Mouse (Mus musculus) forebrain, embryonic 11.5 days (tissue): Measurements from ENCODE around the gene Ptchd1. TPM values are rescaled to one million over a fixed set of nuclear protein-coding genes. Genes with fewer than 3 reads are reported as not detected.

ENCODE experiments used
- ATAC-seq: fragments of 200-750 bp; cut with Nextera tagmentation; replicated peaks from 2 replicates; pipeline ENCODE4 v1.8.0; 2017; ENCODE audit warnings: moderate TSS enrichment; ENCODE audit not compliant: low FRiP score
- DNase-seq: peaks from one replicate; pipeline ENCODE4 v3.0.0-alpha.2; 2017; ENCODE audit warnings: low spot score
- H3K27ac ChIP-seq: fragments of 300-500 bp; sonication (generic); 2 replicates; pipeline ENCODE4 v1.5.1; 2014; ENCODE audit warnings: low read depth, low read length
- H3K27me3 ChIP-seq: fragments of 300-500 bp; sonication (generic); 2 replicates; pipeline ENCODE4 v1.6.1; 2014; ENCODE audit warnings: mild to moderate bottlenecking, low read length, mixed read lengths; ENCODE audit not compliant: control insufficient read depth, insufficient read depth
- H3K36me3 ChIP-seq: fragments of 300-500 bp; sonication (generic); 2 replicates; pipeline ENCODE4 v1.6.1; 2014; ENCODE audit warnings: mild to moderate bottlenecking, low read length, moderate library complexity, mixed read lengths; ENCODE audit not compliant: control insufficient read depth, insufficient read depth
- H3K4me1 ChIP-seq: fragments of 300-500 bp; sonication (generic); replicated peaks from 2 replicates; pipeline ENCODE4 v1.6.1; 2014; ENCODE audit warnings: low read length, mixed read lengths; ENCODE audit not compliant: control insufficient read depth, insufficient read depth
- H3K4me2 ChIP-seq: fragments of 300-500 bp; sonication (generic); 2 replicates; pipeline ENCODE4 v1.6.1; 2014; ENCODE audit warnings: low read depth, mild to moderate bottlenecking, low read length, moderate library complexity, mixed read lengths; ENCODE audit not compliant: severe bottlenecking
- H3K4me3 ChIP-seq: fragments of 300-500 bp; sonication (generic); 2 replicates; pipeline ENCODE4 v1.5.1; 2014; ENCODE audit warnings: low read depth, low read length
- H3K9ac ChIP-seq: fragments of 300-500 bp; sonication (generic); 2 replicates; pipeline ENCODE4 v1.6.1; 2014; ENCODE audit warnings: low read length
- H3K9me3 ChIP-seq: fragments of 300-500 bp; sonication (generic); 2 replicates; pipeline ENCODE4 v1.6.1; 2016; ENCODE audit warnings: low read length, mixed read lengths; ENCODE audit not compliant: control insufficient read depth
- WGBS: fragments of 180-500 bp; shearing (Covaris S2); extraction: QIAGEN DNeasy Blood & Tissue Kit; methylation state at CpG from one replicate; pipeline ENCODE4 v1.1.7; 2014; 5-methylcytosine and 5-hydroxymethylcytosine counted together
- polyA plus RNA-seq: library from polyadenylated mRNA; unstranded; fragments of >200 nt; fragmentation: Nextera tagmentation; extraction: Ambion mirVana; gene quantifications from 2 replicates; pipeline ENCODE4 v1.2.1, GENCODE M21; 2014

The Ptchd1 gene
- polyA plus RNA-seq, 1 experiment from 2014 or later: 0.55 TPM

DNA sequence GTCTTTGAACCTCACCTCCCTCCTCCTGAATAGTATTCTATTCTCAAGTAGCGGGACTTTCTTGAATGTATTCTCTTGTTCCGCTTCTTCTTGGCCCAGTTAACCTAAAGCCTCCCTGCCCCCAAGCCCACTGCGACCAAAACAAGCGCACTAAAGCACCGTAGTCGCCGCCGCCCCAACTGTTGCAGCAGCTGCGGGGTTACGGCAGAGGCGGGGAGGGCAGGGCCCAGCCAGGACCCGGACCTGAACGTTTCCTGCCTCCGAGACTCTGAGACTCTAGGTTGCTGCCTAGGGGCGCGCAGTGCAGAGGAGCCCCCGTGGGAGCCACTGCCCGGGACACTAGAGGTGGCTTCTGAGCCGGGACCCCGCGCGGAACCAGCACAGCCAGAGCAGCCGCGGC, 1.1 kb downstream of the Ptchd1 start:
- peak overlapping the region; percentile 83 for H3K4me2 ChIP-seq
- 19% methylated on average over 24 of the region's 24 CpGs for WGBS
- DNase-seq (peak; percentile 55), ATAC-seq (0 out of 2 replicates have a peak, but pooled peaks have one; percentile 2)
- peaks cover 23% of the 10 kb centered on the region for H3K27me3 ChIP-seq
- H3K9ac ChIP-seq: peak overlapping the region; percentile 10; the same call in 1 of the 2 replicates
- no peak overlapping the region for H3K27ac ChIP-seq
- peak overlapping the region; percentile 44 for H3K4me3 ChIP-seq
- no peaks in the 10 kb centered on the region for H3K4me1 ChIP-seq
- H3K9me3 ChIP-seq: no peaks in the 10 kb centered on the region
- H3K36me3 ChIP-seq: no peaks in the 10 kb centered on the region

DNA sequence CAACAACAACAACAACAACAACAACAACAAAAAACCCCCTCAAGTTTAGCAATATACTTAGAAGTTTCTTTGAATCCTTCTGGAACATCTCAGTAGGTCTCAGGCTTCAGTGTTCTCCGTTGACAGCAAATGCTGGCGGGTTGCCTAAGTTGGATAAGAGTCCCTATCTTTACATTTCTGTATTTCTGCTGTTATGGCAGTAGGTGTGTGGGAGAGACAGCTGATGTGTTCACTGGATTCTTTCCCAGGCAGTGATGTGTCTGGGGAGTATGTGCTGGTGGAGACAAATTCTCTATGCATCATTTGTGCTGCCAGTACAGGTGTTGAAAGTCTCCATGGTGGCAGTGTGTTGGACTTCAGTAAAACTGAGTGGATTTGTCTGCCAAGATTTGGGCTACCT, 22.4 kb downstream of the Ptchd1 start:
- no peak for DNase-seq
- WGBS: 79% methylated on average over 2 of the region's 2 CpGs
- no peaks in the 10 kb centered on the region for H3K4me1 ChIP-seq
- no peaks in the 10 kb centered on the region for H3K27me3 ChIP-seq
- no peak overlapping the region for H3K27ac ChIP-seq
- no peak for ATAC-seq
- H3K4me3 ChIP-seq: no peak overlapping the region
- H3K4me2 ChIP-seq: no peak overlapping the region
- no peaks in the 10 kb centered on the region for H3K9me3 ChIP-seq
- no peak overlapping the region for H3K9ac ChIP-seq
- no peaks in the 10 kb centered on the region for H3K36me3 ChIP-seq

DNA sequence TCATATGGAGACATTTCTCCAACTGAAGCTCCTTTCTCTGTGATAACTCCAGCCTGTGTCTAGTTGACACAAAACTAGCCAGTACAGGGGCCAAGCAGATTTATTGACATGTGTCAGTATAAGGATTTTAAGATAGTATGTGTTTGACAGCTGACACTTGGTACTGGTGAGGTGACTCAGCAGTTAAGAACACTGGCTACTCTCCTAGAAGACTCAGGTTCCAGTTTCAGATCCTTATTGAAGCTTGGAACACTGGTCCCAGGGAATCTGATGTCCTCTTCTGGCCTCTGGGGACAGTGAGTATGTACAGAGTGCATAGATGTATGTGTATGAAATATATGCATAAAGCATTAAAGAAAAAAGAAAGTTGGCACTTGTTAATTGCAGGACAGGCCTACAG, 27.2 kb downstream of the Ptchd1 start:
- no peaks in the 10 kb centered on the region for H3K4me1 ChIP-seq
- ATAC-seq: no peak
- H3K4me3 ChIP-seq: no peak overlapping the region

DNA sequence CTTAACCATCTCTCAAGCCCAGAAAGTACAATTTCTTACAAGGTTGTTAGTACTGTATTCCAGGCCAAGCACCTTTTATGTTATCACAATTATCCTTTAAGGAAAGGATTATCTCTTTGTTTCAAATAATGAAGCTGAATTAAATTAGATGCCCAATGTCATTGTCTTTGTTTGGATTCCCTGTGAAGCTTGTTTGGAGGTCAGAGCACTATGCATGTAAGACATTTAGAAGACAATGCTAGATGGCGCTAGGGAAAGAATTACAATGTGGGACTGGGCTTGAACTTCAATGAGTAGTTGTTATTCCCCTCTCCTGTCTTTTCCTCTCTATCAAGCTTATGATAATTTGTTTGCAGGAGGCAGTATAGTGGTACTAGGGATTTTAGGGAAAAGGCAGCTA, 28.9 kb downstream of the Ptchd1 start:
- no peak for ATAC-seq

More for the DNA sequence above, 27.2 kb downstream of the Ptchd1 start:
- no peaks in the 10 kb centered on the region for H3K9me3 ChIP-seq
- no peak for DNase-seq
- H3K4me2 ChIP-seq: no peak overlapping the region
- H3K27ac ChIP-seq: no peak overlapping the region
- no peak overlapping the region for H3K9ac ChIP-seq
- no peaks in the 10 kb centered on the region for H3K36me3 ChIP-seq
- H3K27me3 ChIP-seq: no peaks in the 10 kb centered on the region

DNA sequence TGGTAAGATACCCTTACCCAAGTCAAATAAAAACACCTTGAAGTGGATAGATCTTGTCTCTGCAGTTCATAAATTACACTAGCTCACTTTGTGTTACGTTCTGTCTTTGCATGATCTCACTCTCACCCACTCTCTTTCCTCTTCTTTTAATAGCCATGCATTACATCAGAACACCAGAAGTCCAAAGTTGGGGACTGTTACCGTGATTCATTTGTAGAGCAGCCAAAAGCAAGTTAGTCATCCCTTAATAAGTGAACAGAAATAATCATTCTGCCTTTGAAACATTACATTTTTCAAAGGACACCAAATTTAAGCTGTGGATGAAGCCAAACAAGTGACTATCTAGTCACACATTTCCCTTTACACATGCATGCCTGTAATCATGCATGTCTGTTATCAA, 31.1 kb downstream of the Ptchd1 start:
- Histone ChIP-seq H3K9me3 (no peaks in the 10 kb centered on the region), H3K36me3 (no peaks in the 10 kb centered on the region), H3K27me3 (no peaks in the 10 kb centered on the region), H3K9ac (no peak overlapping the region), H3K4me2 (no peak overlapping the region), H3K4me1 (no peaks in the 10 kb centered on the region), H3K27ac (no peak overlapping the region), H3K4me3 (no peak overlapping the region)
- no peak for DNase-seq
- ATAC-seq: no peak
- WGBS: 80% methylated on average over 2 of the region's 2 CpGs

More for the DNA sequence above, 28.9 kb downstream of the Ptchd1 start:
- no peaks in the 10 kb centered on the region for H3K4me1 ChIP-seq
- H3K9me3 ChIP-seq: no peaks in the 10 kb centered on the region
- DNase-seq: no peak
- H3K4me2 ChIP-seq: no peak overlapping the region
- H3K36me3 ChIP-seq: no peaks in the 10 kb centered on the region
- no peak overlapping the region for H3K9ac ChIP-seq
- no peak overlapping the region for H3K4me3 ChIP-seq
- WGBS: 50% methylated on average over 1 of the region's 1 CpGs
- no peak overlapping the region for H3K27ac ChIP-seq
- H3K27me3 ChIP-seq: no peaks in the 10 kb centered on the region

DNA sequence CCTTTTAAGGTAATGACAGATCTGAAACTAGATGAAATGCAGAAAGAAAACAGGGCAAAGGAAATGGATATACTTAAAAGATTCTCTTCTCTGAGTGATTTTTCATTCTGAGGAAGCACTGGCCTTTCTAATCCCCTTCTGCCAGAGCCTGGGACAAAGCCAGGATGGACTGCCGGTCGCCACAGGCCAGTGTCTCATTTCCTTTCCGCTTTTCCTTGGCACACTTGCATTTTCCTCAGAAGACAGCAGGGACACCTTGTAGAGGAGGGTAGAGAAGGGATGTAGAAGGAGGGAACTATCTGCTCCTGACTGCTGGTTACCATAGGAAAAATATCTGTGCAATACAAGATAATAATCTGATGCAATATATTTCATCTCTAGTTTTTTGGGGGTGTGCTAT, 32.1 kb downstream of the Ptchd1 start:
- H3K9me3 ChIP-seq: no peaks in the 10 kb centered on the region
- H3K4me3 ChIP-seq: no peak overlapping the region
- H3K27ac ChIP-seq: no peak overlapping the region
- no peak overlapping the region for H3K9ac ChIP-seq
- ATAC-seq (no peak), DNase-seq (no peak)
- WGBS: 77% methylated on average over 3 of the region's 3 CpGs
- no peaks in the 10 kb centered on the region for H3K36me3 ChIP-seq
- no peaks in the 10 kb centered on the region for H3K4me1 ChIP-seq
- no peak overlapping the region for H3K4me2 ChIP-seq
- no peaks in the 10 kb centered on the region for H3K27me3 ChIP-seq

DNA sequence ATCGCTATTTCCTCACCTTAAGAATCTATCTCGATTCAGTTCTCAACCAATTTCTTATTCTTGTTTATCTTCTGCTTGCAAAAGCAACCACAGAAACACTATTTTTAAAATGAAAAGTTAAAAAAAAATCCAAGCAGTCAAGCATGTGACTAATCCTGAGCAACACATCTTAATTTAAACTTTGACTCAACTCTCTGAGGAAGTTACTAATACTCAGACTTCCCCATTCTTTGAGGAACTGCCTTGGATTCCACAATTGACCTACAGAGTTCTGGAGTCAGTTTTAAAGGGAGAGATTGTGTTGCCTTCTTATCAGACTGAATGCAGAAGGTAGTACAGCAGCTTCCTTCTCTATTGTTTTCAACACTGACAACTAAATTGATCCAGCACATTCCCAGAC, 39.0 kb downstream of the Ptchd1 start:
- no peak overlapping the region for H3K9ac ChIP-seq
- no peaks in the 10 kb centered on the region for H3K4me1 ChIP-seq
- no peak overlapping the region for H3K4me3 ChIP-seq
- no peak overlapping the region for H3K27ac ChIP-seq
- H3K9me3 ChIP-seq: no peaks in the 10 kb centered on the region
- DNase-seq (no peak), ATAC-seq (no peak)
- H3K36me3 ChIP-seq: no peaks in the 10 kb centered on the region
- WGBS: 90% methylated on average over 2 of the region's 2 CpGs
- H3K27me3 ChIP-seq: no peaks in the 10 kb centered on the region
- H3K4me2 ChIP-seq: no peak overlapping the region

DNA sequence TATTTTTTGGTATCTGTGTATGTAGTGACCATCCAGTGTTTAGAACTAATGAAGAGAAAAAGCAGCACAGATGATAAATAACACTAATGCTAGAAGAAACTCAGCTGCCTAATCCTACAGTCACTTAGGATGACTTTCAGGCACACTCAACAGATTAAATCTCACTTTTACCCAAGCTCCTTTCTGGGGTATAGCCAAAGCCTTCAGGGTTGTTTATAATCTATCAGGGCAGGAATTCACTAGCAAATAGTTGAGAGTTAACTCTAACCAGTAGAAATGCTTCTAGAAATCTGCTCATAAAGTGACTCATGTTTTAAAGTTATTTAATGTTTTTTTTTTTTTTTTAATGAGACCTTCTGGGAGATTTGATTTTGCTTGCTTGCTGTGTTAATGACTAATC, 43.8 kb downstream of the Ptchd1 start:
- Histone ChIP-seq H3K4me2 (no peak overlapping the region), H3K9me3 (no peaks in the 10 kb centered on the region)
- ATAC-seq: no peak

DNA sequence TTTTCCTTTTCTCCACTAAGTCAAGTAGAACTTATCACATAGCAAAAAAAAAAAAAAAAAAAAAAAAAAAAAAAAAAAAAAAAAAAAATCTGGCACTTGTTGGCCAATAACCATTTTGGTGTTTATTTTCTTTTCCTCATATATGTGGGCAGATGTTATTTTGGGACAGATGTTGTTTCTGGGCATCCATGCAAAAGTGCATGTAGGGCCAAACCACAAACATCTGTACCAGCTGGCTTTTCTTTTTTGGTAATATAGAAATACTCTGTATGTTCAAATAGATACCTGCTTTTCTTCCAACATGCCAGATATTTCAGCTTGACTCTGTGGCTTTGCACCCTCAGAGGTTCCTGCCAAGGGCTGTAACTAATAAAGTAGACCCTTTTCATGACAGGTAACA, 51.2 kb downstream of the Ptchd1 start:
- Histone ChIP-seq H3K36me3 (no peaks in the 10 kb centered on the region), H3K4me2 (no peak overlapping the region), H3K9me3 (no peaks in the 10 kb centered on the region), H3K4me3 (no peak overlapping the region), H3K4me1 (no peaks in the 10 kb centered on the region), H3K27ac (no peak overlapping the region), H3K27me3 (no peaks in the 10 kb centered on the region), H3K9ac (no peak overlapping the region)
- DNase-seq (no peak), ATAC-seq (no peak)

More for the DNA sequence above, 43.8 kb downstream of the Ptchd1 start:
- no peak for DNase-seq
- no peak overlapping the region for H3K4me3 ChIP-seq
- H3K9ac ChIP-seq: no peak overlapping the region
- no peaks in the 10 kb centered on the region for H3K27me3 ChIP-seq
- no peak overlapping the region for H3K27ac ChIP-seq
- no peaks in the 10 kb centered on the region for H3K36me3 ChIP-seq
- H3K4me1 ChIP-seq: no peaks in the 10 kb centered on the region
